Mouse (Mus musculus) limb, embryonic 10.5 days (tissue): ENCODE measurements around the gene Tmem212. TPM values are rescaled to one million over a fixed set of nuclear protein-coding genes. Genes with fewer than 3 reads are reported as not detected.

Experiments used
- polyA plus RNA-seq: library from polyadenylated mRNA; unstranded; fragments of >200 nt; fragmentation: Nextera tagmentation; extraction: Ambion mirVana; gene quantifications from 2 replicates; pipeline ENCODE4 v1.2.1, GENCODE M21; 2016

Gene Tmem212
- polyA plus RNA-seq, 1 experiment from 2014 or later, result not detected

Other genes with a start within 250 kb of the Tmem212 start
- gene Fndc3b, start 185.1 kb downstream of the Tmem212 start, polyA plus RNA-seq, result 8.5 and 9.7 TPM in 2 replicates
- gene Pld1, start 42.3 kb upstream of the Tmem212 start, polyA plus RNA-seq, result 1.2 and 2.1 TPM in 2 replicates